Mouse (Mus musculus) adipocyte (in vitro differentiated cells): ENCODE data around the gene Pdlim4.

Experiments used
- DNase-seq: peaks from one replicate; pipeline ENCODE4 v3.0.0-alpha.2; 2016; ENCODE audit warnings: low spot score

The Pdlim4 gene

GRCm38 (mm10) chr11:54091726-54092125 is 22.9 kb upstream of the Pdlim4 start:
- no peak for DNase-seq

GRCm38 (mm10) chr11:54090091-54090879 is 21.5 kb upstream of the Pdlim4 start:
- DNase-seq: no peak

GRCm38 (mm10) chr11:54088947-54089317 is 20.1 kb upstream of the Pdlim4 start:
- DNase-seq: peak; percentile 85

- DNase-seq: no peak
Measured at GRCm38 (mm10) chr11:54088253-54088946, 19.6 kb upstream of the Pdlim4 start.

- DNase-seq: no peak
Measured at GRCm38 (mm10) chr11:54085816-54086215, 17.0 kb upstream of the Pdlim4 start.

GRCm38 (mm10) chr11:54084976-54085375 is 16.2 kb upstream of the Pdlim4 start:
- no peak for DNase-seq

- DNase-seq: no peak
Measured at GRCm38 (mm10) chr11:54082725-54083124, 13.9 kb upstream of the Pdlim4 start.

GRCm38 (mm10) chr11:54080435-54080834 is 11.6 kb upstream of the Pdlim4 start:
- no peak for DNase-seq

GRCm38 (mm10) chr11:54076101-54076500 is 7.3 kb upstream of the Pdlim4 start:
- DNase-seq: peak; percentile 40

- no peak for DNase-seq
Measured at GRCm38 (mm10) chr11:54075353-54075752, 6.5 kb upstream of the Pdlim4 start.

GRCm38 (mm10) chr11:54073291-54073690 is 4.5 kb upstream of the Pdlim4 start:
- no peak for DNase-seq

GRCm38 (mm10) chr11:54071726-54072445 is 3.1 kb upstream of the Pdlim4 start:
- DNase-seq: peak; percentile 38

GRCm38 (mm10) chr11:54067996-54068519 is 756 bp downstream of the Pdlim4 start:
- DNase-seq: no peak

GRCm38 (mm10) chr11:54067318-54067995 is 1.4 kb downstream of the Pdlim4 start:
- no peak for DNase-seq

- no peak for DNase-seq
Measured at GRCm38 (mm10) chr11:54066400-54066799, 2.4 kb downstream of the Pdlim4 start.

- DNase-seq: no peak
Measured at GRCm38 (mm10) chr11:54065915-54066178, 3.0 kb downstream of the Pdlim4 start.

GRCm38 (mm10) chr11:54065106-54065914 is 3.5 kb downstream of the Pdlim4 start:
- DNase-seq: no peak

GRCm38 (mm10) chr11:54064412-54064978 is 4.3 kb downstream of the Pdlim4 start:
- DNase-seq: no peak

- no peak for DNase-seq
Measured at GRCm38 (mm10) chr11:54063472-54063775, 5.4 kb downstream of the Pdlim4 start.

GRCm38 (mm10) chr11:54062753-54063471 is 5.9 kb downstream of the Pdlim4 start:
- peak; percentile 24 for DNase-seq
